Mouse (Mus musculus): ENCODE measurements at regions not wholly inside any gene's neighbourhood (a gene's known extent, or its start where the extent isn't known, plus 50 kb on each side); places are given as distances from the start of the nearest gene placed in this dataset.

GRCm38 (mm10) chr4:105506190-105506589 is 283.5 kb upstream of the Gm12728 start:
- Histone ChIP-seq H3K9me3 (ENCODE audit: low read length) (peaks cover 12% of the 10 kb centered on the region), H3K4me3 (replicated peaks; ENCODE audit: low read length) (no peak overlapping the region)
- TF ChIP-seq NANOG (IDR thresholded peaks at IDR 0.05; ENCODE audit: borderline replicate concordance, low read length), result no peak
- TF ChIP-seq POU5F1 (IDR thresholded peaks at IDR 0.05; ENCODE audit: borderline replicate concordance, low read length), result no peak
- TF ChIP-seq CTCF (conservative IDR thresholded peaks at IDR 0.05; ENCODE audit: low read length), result no peak

GRCm38 (mm10) chr4:105507221-105507620 is 282.4 kb upstream of the Gm12728 start:
- Histone ChIP-seq H3K4me3 (replicated peaks; ENCODE audit: low read length) (no peak overlapping the region), H3K9me3 (ENCODE audit: low read length) (peaks cover 15% of the 10 kb centered on the region), H3K36me3 (ENCODE audit: insufficient read depth, low read length) (no peaks in the 10 kb centered on the region), H3K4me1 (replicated peaks; ENCODE audit: low read depth, low read length) (peaks cover 8% of the 10 kb centered on the region; the same call in 1 of the 2 replicates), H3K27me3 (ENCODE audit: insufficient read depth, low read length) (no peaks in the 10 kb centered on the region)
- TF ChIP-seq CTCF (conservative IDR thresholded peaks at IDR 0.05; ENCODE audit: low read length) (no peak), NANOG (IDR thresholded peaks at IDR 0.05; ENCODE audit: borderline replicate concordance, low read length) (no peak), POU5F1 (IDR thresholded peaks at IDR 0.05; ENCODE audit: borderline replicate concordance, low read length) (no peak)

More at GRCm38 (mm10) chr4:105506190-105506589, 283.5 kb upstream of the Gm12728 start:
- no peaks in the 10 kb centered on the region for H3K36me3 ChIP-seq (ENCODE audit: insufficient read depth, low read length)
- H3K27me3 ChIP-seq (ENCODE audit: insufficient read depth, low read length), result no peaks in the 10 kb centered on the region
- H3K4me1 ChIP-seq (replicated peaks; ENCODE audit: low read depth, low read length), result peaks cover 8% of the 10 kb centered on the region; the same call in 1 of the 2 replicates

GRCm38 (mm10) chr4:105509091-105509490 is 280.6 kb upstream of the Gm12728 start:
- no peak for TF ChIP-seq NANOG (IDR thresholded peaks at IDR 0.05; ENCODE audit: borderline replicate concordance, low read length)
- TF ChIP-seq CTCF (conservative IDR thresholded peaks at IDR 0.05; ENCODE audit: low read length), result no peak
- no peak for TF ChIP-seq POU5F1 (IDR thresholded peaks at IDR 0.05; ENCODE audit: borderline replicate concordance, low read length)
- H3K4me1 ChIP-seq (replicated peaks; ENCODE audit: low read depth, low read length), result peaks cover 8% of the 10 kb centered on the region; the same call in 1 of the 2 replicates
- no peaks in the 10 kb centered on the region for H3K36me3 ChIP-seq (ENCODE audit: insufficient read depth, low read length)
- H3K27me3 ChIP-seq (ENCODE audit: insufficient read depth, low read length), result no peaks in the 10 kb centered on the region
- H3K4me3 ChIP-seq (replicated peaks; ENCODE audit: low read length), result no peak overlapping the region
- peaks cover 15% of the 10 kb centered on the region for H3K9me3 ChIP-seq (ENCODE audit: low read length)

GRCm38 (mm10) chr4:105510406-105510805 is 279.3 kb upstream of the Gm12728 start:
- Histone ChIP-seq H3K27me3 (ENCODE audit: insufficient read depth, low read length) (no peaks in the 10 kb centered on the region), H3K36me3 (ENCODE audit: insufficient read depth, low read length) (no peaks in the 10 kb centered on the region), H3K4me1 (replicated peaks; ENCODE audit: low read depth, low read length) (peaks cover 8% of the 10 kb centered on the region; the same call in 1 of the 2 replicates), H3K9me3 (ENCODE audit: low read length) (peaks cover 15% of the 10 kb centered on the region), H3K4me3 (replicated peaks; ENCODE audit: low read length) (no peak overlapping the region)
- TF ChIP-seq CTCF (conservative IDR thresholded peaks at IDR 0.05; ENCODE audit: low read length) (no peak), NANOG (IDR thresholded peaks at IDR 0.05; ENCODE audit: borderline replicate concordance, low read length) (no peak), POU5F1 (IDR thresholded peaks at IDR 0.05; ENCODE audit: borderline replicate concordance, low read length) (no peak)

- no peaks in the 10 kb centered on the region for H3K9me3 ChIP-seq (ENCODE audit: low read length)
- H3K4me1 ChIP-seq (replicated peaks; ENCODE audit: low read depth, low read length), result no peaks in the 10 kb centered on the region
- TF ChIP-seq POU5F1 (IDR thresholded peaks at IDR 0.05; ENCODE audit: borderline replicate concordance, low read length) (no peak), CTCF (conservative IDR thresholded peaks at IDR 0.05; ENCODE audit: low read length) (no peak), NANOG (IDR thresholded peaks at IDR 0.05; ENCODE audit: borderline replicate concordance, low read length) (no peak)
- no peaks in the 10 kb centered on the region for H3K27me3 ChIP-seq (ENCODE audit: insufficient read depth, low read length)
- H3K4me3 ChIP-seq (replicated peaks; ENCODE audit: low read length), result no peak overlapping the region
- no peaks in the 10 kb centered on the region for H3K36me3 ChIP-seq (ENCODE audit: insufficient read depth, low read length)
These were observed 264.5 kb upstream of the Gm12728 start for GRCm38 (mm10) chr4:105525135-105525534.

- TF ChIP-seq CTCF (conservative IDR thresholded peaks at IDR 0.05; ENCODE audit: low read length) (no peak), POU5F1 (IDR thresholded peaks at IDR 0.05; ENCODE audit: borderline replicate concordance, low read length) (no peak), NANOG (IDR thresholded peaks at IDR 0.05; ENCODE audit: borderline replicate concordance, low read length) (no peak)
- no peaks in the 10 kb centered on the region for H3K27me3 ChIP-seq (ENCODE audit: insufficient read depth, low read length)
- H3K9me3 ChIP-seq (ENCODE audit: low read length), result no peaks in the 10 kb centered on the region
- no peaks in the 10 kb centered on the region for H3K4me1 ChIP-seq (replicated peaks; ENCODE audit: low read depth, low read length)
- no peaks in the 10 kb centered on the region for H3K36me3 ChIP-seq (ENCODE audit: insufficient read depth, low read length)
- no peak overlapping the region for H3K4me3 ChIP-seq (replicated peaks; ENCODE audit: low read length)
These were observed 262.9 kb upstream of the Gm12728 start for GRCm38 (mm10) chr4:105526755-105527154.

- no peaks in the 10 kb centered on the region for H3K9me3 ChIP-seq (ENCODE audit: low read length)
- H3K36me3 ChIP-seq (ENCODE audit: insufficient read depth, low read length), result no peaks in the 10 kb centered on the region
- H3K27me3 ChIP-seq (ENCODE audit: insufficient read depth, low read length), result no peaks in the 10 kb centered on the region
- H3K4me3 ChIP-seq (replicated peaks; ENCODE audit: low read length), result no peak overlapping the region
- TF ChIP-seq POU5F1 (IDR thresholded peaks at IDR 0.05; ENCODE audit: borderline replicate concordance, low read length) (no peak), CTCF (conservative IDR thresholded peaks at IDR 0.05; ENCODE audit: low read length) (no peak), NANOG (IDR thresholded peaks at IDR 0.05; ENCODE audit: borderline replicate concordance, low read length) (no peak)
- no peaks in the 10 kb centered on the region for H3K4me1 ChIP-seq (replicated peaks; ENCODE audit: low read depth, low read length)
These were observed 262.4 kb upstream of the Gm12728 start for GRCm38 (mm10) chr4:105527316-105527715.

- Histone ChIP-seq H3K4me1 (replicated peaks; ENCODE audit: low read depth, low read length) (no peaks in the 10 kb centered on the region), H3K9me3 (ENCODE audit: low read length) (no peaks in the 10 kb centered on the region), H3K27me3 (ENCODE audit: insufficient read depth, low read length) (no peaks in the 10 kb centered on the region), H3K36me3 (ENCODE audit: insufficient read depth, low read length) (no peaks in the 10 kb centered on the region), H3K4me3 (replicated peaks; ENCODE audit: low read length) (no peak overlapping the region)
- no peak for TF ChIP-seq CTCF (conservative IDR thresholded peaks at IDR 0.05; ENCODE audit: low read length)
- no peak for TF ChIP-seq POU5F1 (IDR thresholded peaks at IDR 0.05; ENCODE audit: borderline replicate concordance, low read length)
- no peak for TF ChIP-seq NANOG (IDR thresholded peaks at IDR 0.05; ENCODE audit: borderline replicate concordance, low read length)
These were observed 257.8 kb upstream of the Gm12728 start for GRCm38 (mm10) chr4:105531651-105532425.
